Mouse (Mus musculus) liver, adult 2 months (tissue): ENCODE data around the gene Il1r1. TPM values are rescaled to one million over a fixed set of nuclear protein-coding genes. Genes with fewer than 3 reads are reported as not detected.

Experiments
- DNase-seq: peaks from one replicate; pipeline ENCODE4 v3.0.0-alpha.2; 2011; ENCODE audit warnings: low read depth, low spot score; ENCODE audit errors: extremely low read depth
- H3K27ac ChIP-seq: fragments of 200-500 bp; replicated peaks from 2 replicates; pipeline ENCODE4 v1.5.1; 2012; ENCODE audit warnings: low read depth, mild to moderate bottlenecking, control low read depth, inconsistent platforms, low read length; ENCODE audit not compliant: insufficient read depth
- H3K27me3 ChIP-seq: fragments of 200-500 bp; 2 replicates; pipeline ENCODE4 v1.6.1; 2012; ENCODE audit warnings: mild to moderate bottlenecking, moderate library complexity, low read length, inconsistent platforms; ENCODE audit not compliant: control insufficient read depth, insufficient read depth
- H3K36me3 ChIP-seq: fragments of 200-500 bp; 2 replicates; pipeline ENCODE4 v1.6.1; 2012; ENCODE audit warnings: low read length, inconsistent platforms; ENCODE audit not compliant: control insufficient read depth, insufficient read depth
- H3K4me1 ChIP-seq: fragments of 200-500 bp; 2 replicates; pipeline ENCODE4 v1.6.1; 2011; ENCODE audit warnings: low read length; ENCODE audit not compliant: control insufficient read depth, insufficient read depth
- H3K4me3 ChIP-seq: fragments of 200-500 bp; 2 replicates; pipeline ENCODE4 v1.5.1; 2011; ENCODE audit warnings: low read depth, mild to moderate bottlenecking, control low read depth, low read length, moderate library complexity; ENCODE audit not compliant: insufficient read depth
- H3K79me2 ChIP-seq: fragments of 200-500 bp; 2 replicates; pipeline ENCODE4 v1.6.1; 2012; ENCODE audit warnings: inconsistent platforms, mild to moderate bottlenecking, low read length, moderate library complexity; ENCODE audit not compliant: control insufficient read depth, insufficient read depth
- H3K9ac ChIP-seq: fragments of 200-500 bp; 2 replicates; pipeline ENCODE4 v1.6.1; 2012; ENCODE audit warnings: low read depth, mild to moderate bottlenecking, control low read depth, inconsistent platforms, low read length
- CTCF ChIP-seq: fragments of 200-500 bp; IDR thresholded peaks from 2 replicates; pipeline ENCODE4 v1.5.1; 2011; ENCODE audit warnings: low read depth, low read length, control low read depth
- POLR2A ChIP-seq: fragments of 200-500 bp; IDR thresholded peaks from 2 replicates; pipeline ENCODE4 v1.6.1; 2011; ENCODE audit warnings: low read length, control low read depth; ENCODE audit not compliant: insufficient read depth; ENCODE audit errors: extremely low read depth
- WGBS: fragments of 180-500 bp; shearing (Covaris S2); methylation state at CpG from one replicate; pipeline ENCODE4 v1.1.7; 2018; 5-methylcytosine and 5-hydroxymethylcytosine counted together
- polyA plus RNA-seq: library from polyadenylated mRNA; depleted of rRNA; stranded (reverse); fragments of >200 nt; gene quantifications from 2 replicates; pipeline ENCODE4 v1.2.3, GENCODE M21; 2012
- total RNA-seq: library from RNA; depleted of rRNA; stranded (reverse); fragments of >200 nt; gene quantifications from 2 replicates; pipeline ENCODE4 v1.2.3, GENCODE M21; 2014

The Il1r1 gene
- total and polyA plus RNA-seq, 2 experiments: 5.5 to 16.0 TPM

DNA sequence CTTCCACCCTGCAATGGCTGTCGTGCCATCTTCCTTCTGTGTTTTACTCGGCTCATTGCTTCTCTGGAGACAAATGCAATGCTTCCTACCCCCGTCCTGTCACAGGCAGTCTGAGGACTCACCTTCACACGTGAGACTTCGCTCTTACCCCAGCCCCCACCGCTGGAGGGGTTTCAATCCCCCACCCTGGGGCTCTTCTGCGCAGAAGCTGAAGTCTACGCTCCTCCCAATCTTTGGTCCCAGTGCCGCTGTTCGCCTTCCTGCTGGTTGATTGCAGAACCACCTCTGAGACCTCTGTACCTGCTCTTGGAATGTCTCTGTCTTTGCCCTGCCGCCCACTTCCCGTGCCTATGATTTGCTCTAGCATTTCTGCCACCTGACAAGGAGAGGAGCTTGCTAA is 89.1 kb downstream of the Il1r1 start:
- H3K27me3 ChIP-seq: no peaks in the 10 kb centered on the region
- no peak overlapping the region for H3K27ac ChIP-seq
- 91% methylated on average over 12 of the region's 12 CpGs for WGBS
- no peak for DNase-seq
- TF ChIP-seq CTCF (no peak), POLR2A (no peak)
- peaks cover 48% of the 10 kb centered on the region for H3K36me3 ChIP-seq
- H3K79me2 ChIP-seq: no peaks in the 10 kb centered on the region
- peaks cover 9% of the 10 kb centered on the region for H3K4me1 ChIP-seq
- H3K9ac ChIP-seq: no peak overlapping the region
- H3K4me3 ChIP-seq: no peak overlapping the region

- Histone ChIP-seq H3K79me2 (no peaks in the 10 kb centered on the region), H3K27ac (no peak overlapping the region), H3K36me3 (peaks cover 34% of the 10 kb centered on the region), H3K27me3 (no peaks in the 10 kb centered on the region), H3K4me3 (no peak overlapping the region), H3K9ac (no peak overlapping the region), H3K4me1 (peaks cover 1% of the 10 kb centered on the region; the same call in 1 of the 2 replicates)
- 93% methylated on average over 8 of the region's 8 CpGs for WGBS
- no peak for DNase-seq
- no peak for TF ChIP-seq POLR2A
- TF ChIP-seq CTCF: no peak
Observed at GRCm38 (mm10) chr1:40317657-40318056, 92.8 kb downstream of the Il1r1 start.

- no peak overlapping the region for H3K9ac ChIP-seq
- H3K27ac ChIP-seq: no peak overlapping the region
- WGBS: 71% methylated on average over 6 of the region's 6 CpGs
- H3K27me3 ChIP-seq: peaks cover 3% of the 10 kb centered on the region; the same call in 1 of the 2 replicates
- no peak overlapping the region for H3K4me3 ChIP-seq
- peaks cover 6% of the 10 kb centered on the region; the same call in 1 of the 2 replicates for H3K4me1 ChIP-seq
- H3K79me2 ChIP-seq: no peaks in the 10 kb centered on the region
- peak; percentile 12 for DNase-seq
- TF ChIP-seq POLR2A: no peak
- TF ChIP-seq CTCF: no peak
- H3K36me3 ChIP-seq: no peaks in the 10 kb centered on the region
Observed at GRCm38 (mm10) chr1:40321824-40322223, 96.9 kb downstream of the Il1r1 start.

DNA sequence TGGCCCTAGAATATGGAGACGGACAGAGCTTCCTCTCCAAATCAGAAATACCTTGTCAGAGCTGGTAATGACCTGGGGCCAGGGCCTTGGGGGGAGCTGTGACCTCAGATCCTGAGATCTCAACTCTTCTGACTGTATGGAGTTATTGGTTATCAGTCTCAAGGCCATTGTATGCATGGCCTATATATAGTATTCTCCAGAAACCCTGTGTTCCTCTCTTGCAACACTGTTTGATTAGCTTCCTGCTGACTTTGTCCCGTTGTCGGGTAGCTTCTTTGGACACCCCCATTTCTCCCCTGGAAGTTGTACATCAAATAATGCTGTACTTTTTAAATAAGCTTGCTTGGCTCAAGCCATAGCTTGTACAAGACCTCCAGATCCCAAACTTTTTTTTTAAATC is 97.7 kb downstream of the Il1r1 start:
- Histone ChIP-seq H3K4me3 (no peak overlapping the region), H3K79me2 (no peaks in the 10 kb centered on the region), H3K36me3 (no peaks in the 10 kb centered on the region), H3K27ac (no peak overlapping the region), H3K9ac (no peak overlapping the region), H3K4me1 (peaks cover 6% of the 10 kb centered on the region; the same call in 1 of the 2 replicates), H3K27me3 (peaks cover 3% of the 10 kb centered on the region; the same call in 1 of the 2 replicates)
- DNase-seq: no peak
- 42% methylated on average over 3 of the region's 3 CpGs for WGBS
- TF ChIP-seq POLR2A (no peak), CTCF (no peak)

DNA sequence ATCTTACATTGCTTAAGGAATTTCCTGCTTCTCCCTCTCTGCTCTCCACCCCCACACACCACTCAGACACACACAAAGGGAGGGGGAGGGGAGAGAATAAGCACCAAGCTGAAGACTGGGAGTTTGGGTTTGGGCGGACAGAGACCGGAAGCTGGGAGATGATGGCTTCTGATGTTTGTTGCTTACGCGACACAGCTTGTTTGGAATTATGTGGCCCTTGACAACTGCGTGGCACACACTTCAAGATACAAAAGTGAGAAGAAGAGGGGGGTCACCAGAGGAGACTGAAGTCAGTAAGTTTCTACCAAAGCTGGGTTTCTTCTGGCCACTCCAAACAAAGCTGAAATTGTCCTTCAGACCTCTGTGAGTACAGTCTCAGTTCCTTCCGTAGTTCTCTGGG is 99.6 kb downstream of the Il1r1 start, which contains the start of gene Il1rl2:
Gene Il1rl2, plus strand, starts transcription at position 154 of the 400 bp plus-strand sequence.
- H3K4me3 ChIP-seq: peak within 1 kb of the TSS; percentile 47
- no peaks in the 10 kb centered on the region for H3K36me3 ChIP-seq
- H3K27me3 ChIP-seq: peaks cover 3% of the 10 kb centered on the region; the same call in 1 of the 2 replicates
- TF ChIP-seq CTCF (no peak), POLR2A (no peak)
- no peaks in the 10 kb centered on the region for H3K79me2 ChIP-seq
- H3K27ac ChIP-seq: no peak within 1 kb of the TSS
- 68% methylated on average over 6 of the region's 6 CpGs for WGBS
- peaks cover 6% of the 10 kb centered on the region; the same call in 1 of the 2 replicates for H3K4me1 ChIP-seq
- DNase-seq: no peak
- H3K9ac ChIP-seq: peak within 1 kb of the TSS; percentile 26; the same call in 1 of the 2 replicates

DNA sequence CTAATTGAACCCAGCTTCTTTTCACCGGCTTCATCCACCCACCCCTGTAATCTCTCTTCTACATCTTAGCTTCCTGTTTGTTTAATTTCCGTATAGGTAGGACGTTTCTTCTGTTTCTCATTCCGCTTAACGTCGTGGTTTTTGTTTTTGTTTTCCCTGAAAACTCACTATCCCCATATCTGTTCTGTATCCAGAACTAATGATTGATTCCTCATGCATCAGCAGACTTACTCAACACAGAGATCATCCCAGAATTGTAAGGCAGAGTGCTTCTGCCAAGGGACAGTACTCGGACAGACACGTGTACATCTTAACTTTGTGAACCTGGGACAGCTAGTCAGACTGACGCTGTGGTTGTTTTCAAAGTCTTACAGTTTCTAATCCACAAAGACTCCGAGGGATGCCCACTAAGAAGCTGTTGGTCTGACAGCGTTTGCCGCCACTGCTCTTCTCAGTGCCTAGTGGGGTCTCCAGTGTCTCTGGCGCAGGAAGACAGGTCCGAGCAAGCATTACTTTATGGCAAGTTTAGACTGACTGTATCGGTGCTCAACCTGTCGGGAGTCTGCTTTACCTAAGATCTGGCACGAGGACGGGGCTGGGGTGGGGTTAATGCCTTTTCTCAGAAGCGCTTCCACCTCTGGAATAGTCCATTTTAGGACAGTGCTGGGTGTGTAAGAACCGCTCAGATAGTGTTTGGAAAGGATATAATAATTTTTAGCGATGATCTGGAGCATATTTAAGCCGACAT is 100.2 kb downstream of the Il1r1 start:
- 13% methylated on average over 22 of the region's 22 CpGs for WGBS
- H3K4me3 ChIP-seq: peak overlapping the region; percentile 47
- TF ChIP-seq CTCF (no peak), POLR2A (no peak)
- peaks cover 3% of the 10 kb centered on the region; the same call in 1 of the 2 replicates for H3K27me3 ChIP-seq
- no peak for DNase-seq
- H3K4me1 ChIP-seq: peaks cover 6% of the 10 kb centered on the region; the same call in 1 of the 2 replicates
- H3K27ac ChIP-seq: no peak overlapping the region
- H3K9ac ChIP-seq: peak overlapping the region; percentile 2; the same call in 1 of the 2 replicates
- H3K79me2 ChIP-seq: no peaks in the 10 kb centered on the region
- no peaks in the 10 kb centered on the region for H3K36me3 ChIP-seq
